Mouse (Mus musculus) brain, embryonic 14.5 days (tissue): ENCODE results near the gene Chrm1.

Source experiments
- CTCF ChIP-seq: fragments of 200-500 bp; IDR thresholded peaks from 2 replicates; pipeline ENCODE4 v1.5.1; 2012; ENCODE audit warnings: inconsistent platforms, mild to moderate bottlenecking, moderate library complexity, borderline replicate concordance; ENCODE audit not compliant: insufficient read depth, insufficient read length; ENCODE audit errors: extremely low read depth
- POLR2A ChIP-seq: fragments of 200-500 bp; IDR thresholded peaks from 2 replicates; pipeline ENCODE4 v1.6.1; 2012; ENCODE audit warnings: mild to moderate bottlenecking, inconsistent platforms, borderline replicate concordance; ENCODE audit not compliant: poor library complexity, insufficient read depth, insufficient read length, severe bottlenecking; ENCODE audit errors: extremely low read depth

GRCm38 (mm10) chr19:8661821-8662307 is 1.7 kb upstream of the Chrm1 start:
- TF ChIP-seq POLR2A: no peak
- no peak for TF ChIP-seq CTCF
